Mouse (Mus musculus) embryonic facial prominence, embryonic 15.5 days (tissue): Measurements from ENCODE around the gene Ces1b. TPM values are rescaled to one million over a fixed set of nuclear protein-coding genes. Genes with fewer than 3 reads are reported as not detected.

Source experiments
- ATAC-seq: fragments of 200-750 bp; cut with Nextera tagmentation; 2 replicates; pipeline ENCODE4 v1.8.0; 2017; ENCODE audit warnings: low read depth, moderate TSS enrichment; ENCODE audit not compliant: insufficient number of reproducible peaks, low FRiP score, low TSS enrichment
- H3K27ac ChIP-seq: fragments of 300-500 bp; sonication (generic); replicated peaks from 2 replicates; pipeline ENCODE4 v1.5.1; 2015; ENCODE audit warnings: mild to moderate bottlenecking, inconsistent platforms
- H3K27me3 ChIP-seq: fragments of 300-500 bp; sonication (generic); 2 replicates; pipeline ENCODE4 v1.6.1; 2015; ENCODE audit warnings: inconsistent platforms
- H3K36me3 ChIP-seq: fragments of 300-500 bp; sonication (generic); 2 replicates; pipeline ENCODE4 v1.6.1; 2015; ENCODE audit warnings: mild to moderate bottlenecking, inconsistent platforms
- H3K4me1 ChIP-seq: fragments of 300-500 bp; sonication (generic); 2 replicates; pipeline ENCODE4 v1.6.1; 2015; ENCODE audit warnings: inconsistent platforms
- H3K4me2 ChIP-seq: fragments of 300-500 bp; sonication (generic); replicated peaks from 2 replicates; pipeline ENCODE4 v1.6.1; 2015; ENCODE audit warnings: mild to moderate bottlenecking, inconsistent platforms
- H3K4me3 ChIP-seq: fragments of 300-500 bp; sonication (generic); replicated peaks from 2 replicates; pipeline ENCODE4 v1.5.1; 2015; ENCODE audit warnings: mild to moderate bottlenecking, inconsistent platforms
- H3K9ac ChIP-seq: fragments of 300-500 bp; sonication (generic); 2 replicates; pipeline ENCODE4 v1.6.1; 2015; ENCODE audit warnings: inconsistent platforms
- H3K9me3 ChIP-seq: fragments of 300-500 bp; sonication (generic); replicated peaks from 2 replicates; pipeline ENCODE4 v1.6.1; 2016; ENCODE audit warnings: inconsistent platforms
- WGBS: fragments of 180-500 bp; shearing (Covaris S2); methylation state at CpG from one replicate; pipeline ENCODE4 v1.1.7; 2015; 5-methylcytosine and 5-hydroxymethylcytosine counted together
- polyA plus RNA-seq: library from polyadenylated mRNA; unstranded; fragments of >200 nt; fragmentation: Nextera tagmentation; extraction: Ambion mirVana; gene quantifications from 2 replicates; pipeline ENCODE4 v1.2.1, GENCODE M21; 2015

Ces1b gene
- polyA plus RNA-seq, 1 experiment from 2014 or later, result 0.29 TPM

DNA sequence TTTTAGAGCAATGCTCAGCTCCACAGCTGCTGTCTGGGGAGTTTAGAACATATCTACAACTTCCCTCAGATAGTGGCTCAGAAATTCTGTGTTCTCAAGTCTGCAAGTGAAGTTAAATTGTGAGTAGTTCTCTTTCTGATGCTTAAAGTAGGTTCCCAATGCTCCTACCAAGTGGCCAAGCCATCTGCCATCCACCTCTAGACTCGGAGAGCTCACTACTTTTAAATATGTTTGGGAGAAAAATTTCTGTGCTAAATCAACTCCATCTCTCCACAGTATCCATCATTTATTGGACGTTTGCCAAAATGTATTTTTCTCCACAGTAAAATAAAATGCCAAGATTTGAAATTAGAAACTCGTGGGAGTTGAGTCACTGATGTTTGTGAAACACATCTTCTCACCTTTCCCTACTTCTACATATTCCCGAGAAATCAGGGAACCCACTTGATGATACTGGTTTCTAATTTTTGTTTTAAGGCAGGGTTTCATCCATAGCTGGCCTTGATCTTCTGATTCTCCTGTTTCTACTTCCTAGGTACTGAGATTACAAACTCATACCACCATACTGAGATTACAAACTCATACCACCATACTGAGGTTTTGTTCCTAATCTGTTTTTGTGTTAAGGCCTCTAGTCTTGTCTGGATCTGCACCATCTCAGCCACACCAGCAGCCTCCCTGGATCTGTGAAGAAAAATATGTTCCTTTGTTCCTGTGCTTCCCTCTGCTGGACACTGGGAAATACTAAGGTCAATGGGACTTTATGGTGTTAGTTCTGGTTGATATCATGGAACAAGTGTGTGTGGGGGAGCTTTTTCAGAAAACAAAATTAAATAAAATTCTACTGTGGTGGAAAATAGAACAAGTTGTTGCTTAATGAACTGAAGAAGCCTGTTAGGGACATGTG lies 31.1 kb downstream of the Ces1b start:
- no peaks in the 10 kb centered on the region for H3K36me3 ChIP-seq
- H3K4me2 ChIP-seq, result no peak overlapping the region
- WGBS, result 36% methylated on average over 4 of the region's 4 CpGs
- ATAC-seq, result no peak
- H3K9me3 ChIP-seq, result no peaks in the 10 kb centered on the region
- no peak overlapping the region for H3K9ac ChIP-seq
- no peak overlapping the region for H3K27ac ChIP-seq
- no peak overlapping the region for H3K4me3 ChIP-seq
- H3K4me1 ChIP-seq, result no peaks in the 10 kb centered on the region
- no peaks in the 10 kb centered on the region for H3K27me3 ChIP-seq

GRCm38 (mm10) chr8:93048092-93048491 lies 31.7 kb downstream of the Ces1b start, which contains the start of gene Ces1a:
Ces1a (minus strand) TSS chr8:93048192.
- no peak for ATAC-seq
- no peaks in the 10 kb centered on the region for H3K9me3 ChIP-seq
- 51% methylated on average over 3 of the region's 3 CpGs for WGBS
- no peaks in the 10 kb centered on the region for H3K36me3 ChIP-seq
- no peaks in the 10 kb centered on the region for H3K4me1 ChIP-seq
- no peak within 1 kb of the TSS for H3K4me3 ChIP-seq
- no peak within 1 kb of the TSS for H3K27ac ChIP-seq
- no peak within 1 kb of the TSS for H3K9ac ChIP-seq
- H3K27me3 ChIP-seq, result no peaks in the 10 kb centered on the region
- H3K4me2 ChIP-seq, result no peak within 1 kb of the TSS

DNA sequence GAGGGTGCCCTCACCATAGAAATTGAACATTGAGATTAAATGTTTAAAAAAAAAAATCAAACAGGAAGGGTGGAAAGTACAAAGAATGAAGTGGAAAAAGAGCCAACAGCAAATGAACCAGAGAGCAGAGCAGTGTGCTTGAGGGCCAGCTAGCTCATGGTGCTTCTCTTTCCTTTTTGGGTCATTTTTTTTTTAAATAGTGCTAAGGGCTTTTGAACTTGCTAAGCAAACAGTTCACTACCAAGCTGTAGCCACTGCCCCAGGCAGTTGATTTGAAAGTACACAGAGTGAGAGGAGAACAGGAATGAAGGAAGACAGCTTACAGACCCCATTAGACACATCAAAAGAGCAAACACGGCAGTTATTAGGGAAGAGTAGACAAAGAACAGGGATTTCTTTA lies 36.7 kb downstream of the Ces1b start:
- Histone ChIP-seq H3K27me3 (no peaks in the 10 kb centered on the region), H3K9me3 (no peaks in the 10 kb centered on the region), H3K4me2 (no peak overlapping the region), H3K4me1 (no peaks in the 10 kb centered on the region), H3K4me3 (no peak overlapping the region), H3K36me3 (no peaks in the 10 kb centered on the region), H3K27ac (no peak overlapping the region), H3K9ac (no peak overlapping the region)
- 24% methylated on average over 1 of the region's 1 CpGs for WGBS
- ATAC-seq, result no peak

DNA sequence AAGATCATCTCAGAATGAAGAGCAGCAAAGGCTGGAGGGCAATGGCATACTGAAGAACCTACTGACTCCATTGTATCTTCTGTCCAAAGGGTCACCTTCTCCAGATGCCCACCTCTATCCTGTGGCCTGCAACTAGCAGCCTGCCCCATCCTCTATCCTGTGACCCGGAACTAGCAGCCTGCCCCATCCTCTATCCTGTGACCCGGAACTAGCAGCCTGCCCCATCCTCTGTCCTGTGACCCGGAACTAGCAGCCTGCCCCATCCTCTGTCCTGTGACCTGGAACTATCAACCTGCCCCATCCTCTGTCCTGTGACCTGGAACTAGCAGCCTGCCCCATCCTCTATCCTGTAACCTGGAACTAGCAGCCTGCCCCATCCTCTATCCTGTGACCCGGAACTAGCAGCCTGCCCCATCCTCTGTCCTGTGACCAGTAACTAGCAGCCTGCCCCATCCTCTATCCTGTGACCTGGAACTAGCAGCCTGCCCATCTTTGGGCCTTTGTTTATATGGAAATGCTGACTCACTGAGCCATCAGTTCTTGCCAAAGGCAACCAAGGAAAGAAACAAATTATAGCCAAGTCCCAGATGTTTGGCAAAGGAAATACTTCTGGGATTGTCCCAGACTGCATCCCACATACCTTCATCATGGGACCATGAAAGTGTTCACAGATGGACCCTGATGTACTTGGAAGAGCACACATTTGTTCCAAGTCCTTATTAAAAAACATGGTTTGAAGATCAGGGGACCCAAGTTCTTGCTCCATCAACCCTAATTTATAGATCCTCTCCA lies 38.8 kb downstream of the Ces1b start:
- no peaks in the 10 kb centered on the region for H3K4me1 ChIP-seq
- ATAC-seq, result peak; percentile 60; the same call in 1 of the 2 replicates
- H3K27ac ChIP-seq, result 0 out of 2 replicates have a peak overlapping the region, but pooled peaks have one; percentile 3
- H3K4me2 ChIP-seq, result no peak overlapping the region
- no peak overlapping the region for H3K9ac ChIP-seq
- no peaks in the 10 kb centered on the region for H3K9me3 ChIP-seq
- no peaks in the 10 kb centered on the region for H3K27me3 ChIP-seq
- no peaks in the 10 kb centered on the region for H3K36me3 ChIP-seq
- WGBS, result 77% methylated on average over 4 of the region's 4 CpGs
- no peak overlapping the region for H3K4me3 ChIP-seq

- H3K4me2 ChIP-seq, result no peak overlapping the region
- H3K9me3 ChIP-seq, result no peaks in the 10 kb centered on the region
- 0 out of 2 replicates have a peak overlapping the region, but pooled peaks have one; percentile 3 for H3K27ac ChIP-seq
- no peak overlapping the region for H3K4me3 ChIP-seq
- WGBS, result 38% methylated on average over 2 of the region's 2 CpGs
- no peak for ATAC-seq
- no peaks in the 10 kb centered on the region for H3K36me3 ChIP-seq
- no peaks in the 10 kb centered on the region for H3K27me3 ChIP-seq
- no peak overlapping the region for H3K9ac ChIP-seq
- no peaks in the 10 kb centered on the region for H3K4me1 ChIP-seq
These were observed 39.6 kb downstream of the Ces1b start for GRCm38 (mm10) chr8:93040256-93040655.

- Histone ChIP-seq H3K4me2 (no peak overlapping the region), H3K27me3 (no peaks in the 10 kb centered on the region), H3K9me3 (no peaks in the 10 kb centered on the region), H3K4me1 (no peaks in the 10 kb centered on the region), H3K36me3 (no peaks in the 10 kb centered on the region), H3K9ac (no peak overlapping the region), H3K27ac (no peak overlapping the region), H3K4me3 (no peak overlapping the region)
- 13% methylated on average over 2 of the region's 2 CpGs for WGBS
- ATAC-seq, result no peak
These were observed 41.0 kb downstream of the Ces1b start for GRCm38 (mm10) chr8:93038831-93039230.

- Histone ChIP-seq H3K4me3 (no peak overlapping the region), H3K4me1 (no peaks in the 10 kb centered on the region), H3K9me3 (no peaks in the 10 kb centered on the region), H3K4me2 (no peak overlapping the region), H3K27me3 (no peaks in the 10 kb centered on the region), H3K27ac (no peak overlapping the region), H3K36me3 (no peaks in the 10 kb centered on the region), H3K9ac (no peak overlapping the region)
- WGBS, result 77% methylated on average over 2 of the region's 2 CpGs
- no peak for ATAC-seq
These were observed 49.2 kb downstream of the Ces1b start for GRCm38 (mm10) chr8:93030664-93031063.

GRCm38 (mm10) chr8:93021738-93022137 lies 58.1 kb downstream of the Ces1b start:
- 61% methylated on average over 5 of the region's 5 CpGs for WGBS
- Histone ChIP-seq H3K9ac (no peak overlapping the region), H3K4me3 (no peak overlapping the region), H3K9me3 (no peaks in the 10 kb centered on the region), H3K27me3 (no peaks in the 10 kb centered on the region), H3K36me3 (no peaks in the 10 kb centered on the region), H3K4me1 (no peaks in the 10 kb centered on the region), H3K27ac (no peak overlapping the region), H3K4me2 (no peak overlapping the region)
- ATAC-seq, result no peak

DNA sequence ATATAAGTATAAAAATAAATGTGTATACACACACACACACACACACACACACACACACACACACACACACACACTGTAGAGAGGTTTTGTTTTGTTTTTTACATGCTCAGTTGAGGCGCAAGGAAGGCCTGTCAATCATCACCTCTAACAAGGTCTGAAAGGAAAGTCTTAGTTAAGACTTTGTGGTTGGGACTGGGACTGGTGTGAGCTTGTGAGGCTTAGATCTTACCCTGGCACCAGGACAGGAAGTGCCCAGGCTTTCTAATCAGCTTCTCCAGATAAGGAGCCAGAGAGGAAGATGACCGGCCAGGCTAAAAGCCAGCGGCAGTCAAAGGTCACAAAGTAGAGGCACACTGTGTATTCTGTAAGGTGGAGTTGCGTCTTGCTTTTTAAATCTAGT lies 65.5 kb downstream of the Ces1b start:
- Histone ChIP-seq H3K4me1 (no peaks in the 10 kb centered on the region), H3K27me3 (no peaks in the 10 kb centered on the region), H3K4me2 (no peak overlapping the region), H3K9ac (no peak overlapping the region), H3K9me3 (no peaks in the 10 kb centered on the region), H3K4me3 (no peak overlapping the region), H3K27ac (no peak overlapping the region), H3K36me3 (no peaks in the 10 kb centered on the region)
- ATAC-seq, result no peak
- WGBS, result 66% methylated on average over 4 of the region's 4 CpGs

DNA sequence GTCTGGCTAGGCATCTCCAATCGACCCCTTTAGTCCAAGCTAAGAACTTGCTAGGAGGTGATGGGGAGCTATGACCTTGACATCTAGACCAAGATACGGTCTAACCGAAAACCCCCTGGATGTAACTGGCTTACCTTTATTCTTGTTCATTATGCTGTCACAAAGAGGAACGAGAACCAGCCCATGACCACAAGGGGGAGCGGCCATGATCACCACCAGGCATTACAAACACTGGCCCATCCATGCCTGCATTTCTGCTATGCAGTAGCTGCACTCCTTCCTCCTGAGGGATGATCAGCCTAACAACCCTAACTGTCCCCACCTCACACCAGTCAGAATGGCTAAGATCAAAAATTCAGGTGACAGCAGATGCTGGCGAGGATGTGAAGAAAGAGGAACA lies 67.6 kb downstream of the Ces1b start:
- no peaks in the 10 kb centered on the region for H3K27me3 ChIP-seq
- WGBS, result 73% methylated on average over 6 of the region's 6 CpGs
- H3K9me3 ChIP-seq, result no peaks in the 10 kb centered on the region
- H3K36me3 ChIP-seq, result no peaks in the 10 kb centered on the region
- no peak overlapping the region for H3K9ac ChIP-seq
- ATAC-seq, result no peak
- no peak overlapping the region for H3K4me2 ChIP-seq
- no peaks in the 10 kb centered on the region for H3K4me1 ChIP-seq
- no peak overlapping the region for H3K4me3 ChIP-seq
- H3K27ac ChIP-seq, result no peak overlapping the region

GRCm38 (mm10) chr8:93011439-93011838 lies 68.4 kb downstream of the Ces1b start:
- 7% methylated on average over 9 of the region's 9 CpGs for WGBS
- Histone ChIP-seq H3K9me3 (no peaks in the 10 kb centered on the region), H3K27me3 (no peaks in the 10 kb centered on the region), H3K4me3 (no peak overlapping the region), H3K9ac (no peak overlapping the region), H3K27ac (no peak overlapping the region), H3K4me2 (no peak overlapping the region), H3K36me3 (no peaks in the 10 kb centered on the region), H3K4me1 (no peaks in the 10 kb centered on the region)
- ATAC-seq, result no peak
